Mouse (Mus musculus) retina, embryonic 14.5 days (tissue): ENCODE data around the gene Homer1.
A peak's percentile ranks its signal among the peaks of the same experiment; 100 is the strongest.

Experiments
- DNase-seq: peaks from one replicate; pipeline ENCODE4 v3.0.0-alpha.2; 2015; ENCODE audit warnings: low spot score

The Homer1 gene

GRCm38 (mm10) chr13:93340555-93341278 lies 41.3 kb downstream of the Homer1 start:
- DNase-seq = no peak

DNA sequence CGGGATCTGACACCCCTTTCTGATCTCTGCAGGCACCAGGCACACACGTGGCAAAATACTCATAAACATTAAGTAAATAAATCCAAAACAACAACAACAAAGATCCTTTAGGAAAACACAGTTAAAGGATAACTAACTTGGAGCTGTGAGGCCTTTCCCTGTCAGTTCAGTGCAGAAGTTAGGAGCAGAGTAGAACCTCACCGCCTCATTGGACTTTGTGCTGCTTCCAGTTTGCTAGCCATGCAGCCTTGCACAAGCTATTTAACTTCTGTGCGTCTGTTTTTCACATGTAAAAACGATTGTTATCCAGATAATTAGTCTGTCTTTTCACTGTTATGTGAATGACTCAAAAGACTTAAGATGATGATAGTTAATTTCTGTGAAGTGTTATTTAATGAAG lies 43.2 kb downstream of the Homer1 start:
- DNase-seq = peak; percentile 5

DNA sequence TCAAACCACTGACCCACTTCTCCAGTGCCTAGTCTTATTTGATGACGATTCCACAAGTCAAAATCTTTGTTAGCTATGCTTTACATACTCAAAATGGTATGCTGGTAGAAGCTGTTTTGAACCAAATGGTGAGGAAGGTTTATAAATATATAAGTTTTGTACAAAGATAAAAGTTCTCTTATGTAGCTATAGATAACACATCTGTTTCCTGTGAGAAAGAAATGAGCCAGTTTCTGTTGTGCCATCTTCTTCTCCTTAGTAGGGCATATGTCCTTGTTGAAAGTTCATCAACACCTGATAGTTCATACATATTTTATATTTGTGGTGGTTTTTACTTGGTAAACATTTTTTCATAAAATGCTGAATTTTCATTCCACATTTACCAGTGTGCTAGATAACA lies 45.0 kb downstream of the Homer1 start:
- DNase-seq = no peak

DNA sequence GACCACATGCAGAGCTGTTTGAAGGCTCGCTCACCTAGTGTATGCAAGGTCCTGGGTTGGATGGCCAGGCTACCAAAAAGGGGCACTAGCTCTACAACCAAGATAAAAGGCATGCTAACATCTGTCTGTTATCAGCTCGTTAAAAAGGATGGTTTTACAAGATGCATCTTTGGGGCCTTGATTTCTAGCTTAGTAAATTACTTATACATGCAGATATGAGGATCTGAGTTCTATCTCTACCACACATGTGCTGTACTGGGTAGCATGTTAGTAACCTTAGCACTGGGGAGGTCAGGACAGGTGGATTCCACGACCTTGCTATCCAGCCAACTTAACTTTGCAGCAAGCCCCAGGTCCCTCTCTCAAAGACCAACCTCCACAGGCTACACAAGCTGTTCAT lies 46.4 kb downstream of the Homer1 start:
- no peak for DNase-seq

DNA sequence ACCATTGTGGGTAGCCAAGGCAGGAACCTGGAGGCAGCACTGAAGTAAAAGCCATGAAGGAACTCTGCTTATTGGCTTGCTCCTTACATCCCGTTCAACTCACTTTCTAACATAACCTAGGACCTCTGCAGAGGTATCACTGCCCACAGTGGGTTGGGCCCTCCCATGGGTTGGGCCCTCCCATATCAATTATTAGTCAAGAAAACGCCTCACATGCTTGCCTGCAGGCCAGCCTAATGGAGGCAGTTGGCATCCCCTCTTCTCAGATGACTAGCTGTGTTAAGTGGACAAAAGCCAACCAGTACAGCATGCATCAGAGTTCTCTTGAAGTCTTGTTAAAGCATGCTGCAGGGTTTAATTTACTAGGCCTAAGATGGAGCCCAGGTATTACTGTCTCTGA lies 52.6 kb downstream of the Homer1 start:
- no peak for DNase-seq

- DNase-seq = no peak
Observed at GRCm38 (mm10) chr13:93354420-93355278, 55.2 kb downstream of the Homer1 start.

- no peak for DNase-seq
Observed at GRCm38 (mm10) chr13:93355279-93355587, 55.8 kb downstream of the Homer1 start.

- DNase-seq = no peak
Observed at GRCm38 (mm10) chr13:93358522-93358921, 59.1 kb downstream of the Homer1 start.

- no peak for DNase-seq
Observed at GRCm38 (mm10) chr13:93367555-93367954, 68.1 kb downstream of the Homer1 start.

- DNase-seq = no peak
Observed at GRCm38 (mm10) chr13:93368812-93369584, 69.6 kb downstream of the Homer1 start.

GRCm38 (mm10) chr13:93374457-93374856 lies 75.0 kb downstream of the Homer1 start:
- no peak for DNase-seq

GRCm38 (mm10) chr13:93378493-93378892 lies 79.1 kb downstream of the Homer1 start:
- DNase-seq = no peak

GRCm38 (mm10) chr13:93380399-93381063 lies 81.1 kb downstream of the Homer1 start:
- DNase-seq = no peak

DNA sequence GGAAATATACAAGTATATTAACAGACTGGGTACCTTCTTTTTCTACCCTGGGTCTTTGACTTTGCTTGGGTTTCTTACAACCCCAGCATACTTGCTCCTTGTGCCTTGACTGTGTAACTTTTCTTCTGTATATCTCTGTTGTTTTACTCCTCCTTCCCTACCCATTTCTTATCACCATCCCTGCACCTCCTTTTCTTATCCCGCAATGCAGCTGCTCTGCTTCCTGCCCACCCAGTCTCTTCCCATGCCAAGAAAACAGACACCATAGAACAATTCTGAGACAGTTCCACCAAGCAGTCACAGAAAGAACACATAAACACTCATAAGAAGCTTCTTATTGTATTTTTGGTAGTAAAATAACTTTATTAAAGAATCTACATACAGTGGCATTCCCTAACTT lies 81.9 kb downstream of the Homer1 start:
- DNase-seq = no peak

GRCm38 (mm10) chr13:93383092-93383491 lies 83.7 kb downstream of the Homer1 start:
- no peak for DNase-seq

GRCm38 (mm10) chr13:93383620-93384019 lies 84.2 kb downstream of the Homer1 start:
- DNase-seq = no peak

GRCm38 (mm10) chr13:93384481-93384880 lies 85.0 kb downstream of the Homer1 start:
- DNase-seq = no peak

- no peak for DNase-seq
Observed at GRCm38 (mm10) chr13:93385147-93385546, 85.7 kb downstream of the Homer1 start.

DNA sequence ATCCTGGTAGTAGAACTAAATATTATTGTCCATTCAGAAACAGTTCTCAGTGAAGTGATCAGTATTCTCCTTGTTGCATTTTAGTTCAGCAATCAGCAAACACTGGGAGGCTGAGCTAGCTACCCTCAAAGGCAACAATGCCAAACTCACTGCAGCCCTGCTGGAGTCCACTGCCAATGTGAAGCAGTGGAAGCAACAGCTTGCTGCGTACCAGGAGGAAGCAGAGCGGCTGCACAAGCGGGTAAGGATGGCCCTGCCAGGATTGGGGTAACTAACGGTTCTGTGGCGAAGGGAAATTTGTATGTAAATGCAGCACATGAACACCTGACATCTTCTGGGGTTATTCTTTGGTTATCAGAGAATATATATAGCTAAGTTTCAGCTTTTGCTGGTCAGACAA lies 88.0 kb downstream of the Homer1 start:
- no peak for DNase-seq

DNA sequence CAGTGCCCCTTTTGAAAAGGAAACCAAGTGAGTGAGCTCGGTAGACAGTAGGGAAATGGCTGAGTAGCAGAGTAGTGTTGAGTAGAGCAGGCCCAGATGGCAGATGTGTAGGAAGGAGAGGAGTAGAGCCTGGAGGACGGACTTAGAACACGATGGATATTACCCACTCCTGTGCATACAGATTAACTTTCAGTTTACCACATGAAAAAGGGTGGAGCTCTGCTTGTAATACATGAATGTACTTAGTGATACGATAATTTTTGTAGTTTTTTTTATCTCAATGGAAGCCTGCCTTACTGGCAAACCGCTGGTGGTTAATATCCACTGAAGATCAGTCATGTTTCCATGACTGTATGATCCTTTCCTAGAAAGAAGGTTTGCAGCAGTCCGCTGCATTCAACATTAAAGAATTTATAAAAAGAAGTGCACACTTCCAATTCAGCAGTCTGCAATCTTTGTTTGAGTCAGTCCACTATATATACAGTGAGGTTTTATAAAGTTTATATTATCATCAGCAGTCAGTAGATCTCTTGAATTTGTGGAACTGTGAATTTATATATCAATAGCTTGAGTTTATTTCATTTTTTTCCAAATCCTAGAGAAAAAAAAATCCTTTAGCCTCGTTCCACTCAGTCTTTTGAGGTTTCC lies 89.3 kb downstream of the Homer1 start:
- DNase-seq = no peak

- no peak for DNase-seq
Observed at GRCm38 (mm10) chr13:93389242-93389625, 89.8 kb downstream of the Homer1 start.

GRCm38 (mm10) chr13:93399710-93400216 lies 100.3 kb downstream of the Homer1 start:
- no peak for DNase-seq
